Mouse (Mus musculus) Patski (cell line): ENCODE data around the gene Aldob. TPM values are rescaled to one million over a fixed set of nuclear protein-coding genes. Genes with fewer than 3 reads are reported as not detected.
"Not testable (repeated sequence)": the region's sequence is repeated elsewhere in the genome, so short reads cannot be mapped to it uniquely, and the experiment has no call there.

Experiments used
- ATAC-seq: fragments of 100-300 bp; one replicate; pipeline ENCODE4 v1.8.0; 2021
- CTCF ChIA-PET: fragments of 350-600 bp; sonication (Branson Sonifier 250); formaldehyde crosslinking; loops from one replicate; lab custom pipeline; 2022; ENCODE audit warnings: inconsistent platforms; lab: Charles Lee
- POLR2A ChIA-PET: fragments of 350-600 bp; sonication (Branson Sonifier 250); formaldehyde crosslinking; loops from one replicate; lab custom pipeline; 2022; ENCODE audit warnings: antibody characterized with exemption, inconsistent platforms; lab: Charles Lee
- DNase-seq: peaks from one replicate; pipeline ENCODE4 v3.0.0-alpha.2; 2011; ENCODE audit warnings: low read depth, low spot score
- H3K27me3 ChIP-seq: fragments of 371-371 bp; one replicate; pipeline ENCODE4 v1.5.1; 2021
- CTCF ChIP-seq: fragments of 100-300 bp; IDR thresholded peaks from one replicate; pipeline ENCODE4 v1.5.1; 2021
- in situ Hi-C: fragments of 300-500 bp; cut with MboI; formaldehyde crosslinking; loops from 3 replicates; pipeline ENCODE4 v1.11.1; 2018; ENCODE audit warnings: low pct_unique_long_range_greater_than_20kb, mixed read lengths
- polyA plus RNA-seq: library from polyadenylated mRNA; unstranded; gene quantifications from one replicate; pipeline ENCODE4 v1.2.3, GENCODE M21; 2021

Gene Aldob
- polyA plus RNA-seq, 1 experiment from 2014 or later, result not detected

GRCm38 (mm10) chr4:49535675-49536294, 13.6 kb downstream of the Aldob start:
- TF ChIP-seq CTCF, result no peak
- DNase-seq, result no peak
- ChIA-PET POLR2A (no interaction called here), CTCF (no interaction called here)
- no peaks in the 10 kb centered on the region for H3K27me3 ChIP-seq
- in situ Hi-C loops, result no loop called here
- no peak for ATAC-seq

GRCm38 (mm10) chr4:49535036-49535435, 14.3 kb downstream of the Aldob start:
- CTCF ChIA-PET, result no interaction called here
- H3K27me3 ChIP-seq, result no peaks in the 10 kb centered on the region
- DNase-seq (no peak), ATAC-seq (no peak)
- in situ Hi-C loops, result no loop called here
- no peak for TF ChIP-seq CTCF
- POLR2A ChIA-PET, result no interaction called here

- TF ChIP-seq CTCF, result no peak
- ATAC-seq (no peak), DNase-seq (no peak)
- H3K27me3 ChIP-seq, result no peaks in the 10 kb centered on the region
- POLR2A ChIA-PET, result no interaction called here
- in situ Hi-C loops, result no loop called here
- CTCF ChIA-PET, result interaction anchor here (0.7 kb wide), 1 partner anchor 45 kb away, joined by 3 read pairs; no protein-coding TSS in a partner anchor
Observed at GRCm38 (mm10) chr4:49522576-49522975, 26.8 kb downstream of the Aldob start.

- ChIA-PET CTCF (no interaction called here), POLR2A (interaction anchor here (0.7 kb wide), 1 partner anchor 58 kb away, joined by 3 read pairs; no protein-coding TSS in a partner anchor)
- ATAC-seq (peak; percentile 51), DNase-seq (no peak)
- no peak for TF ChIP-seq CTCF
- no peaks in the 10 kb centered on the region for H3K27me3 ChIP-seq
- in situ Hi-C loops, result no loop called here
Observed at GRCm38 (mm10) chr4:49521346-49521745, 28.0 kb downstream of the Aldob start.

- peak; percentile 100 for ATAC-seq
- CTCF ChIA-PET, result no interaction called here
Observed at GRCm38 (mm10) chr4:49520572-49521340, 28.6 kb downstream of the Aldob start, which contains the start of the genes Mrpl50 and Zfp189. Mrpl50 (minus strand) TSS chr4:49521093. Zfp189 (plus strand) TSS chr4:49521176.

GRCm38 (mm10) chr4:49519476-49519875, 29.9 kb downstream of the Aldob start:
- in situ Hi-C loops, result no loop called here
- no peaks in the 10 kb centered on the region for H3K27me3 ChIP-seq
- POLR2A ChIA-PET, result no interaction called here
- TF ChIP-seq CTCF, result no peak
- CTCF ChIA-PET, result no interaction called here
- ATAC-seq (no peak), DNase-seq (no peak)

More at GRCm38 (mm10) chr4:49520572-49521340, 28.6 kb downstream of the Aldob start, which contains the start of the genes Mrpl50 and Zfp189:
- DNase-seq, result peak; percentile 87
- POLR2A ChIA-PET, result interaction anchor here (0.7 kb wide), 1 partner anchor 58 kb away, joined by 3 read pairs; no protein-coding TSS in a partner anchor
- in situ Hi-C loops, result no loop called here
- H3K27me3 ChIP-seq, result no peaks in the 10 kb centered on the region
- no peak for TF ChIP-seq CTCF

- ATAC-seq, result no peak
- no peak for DNase-seq
- no peak for TF ChIP-seq CTCF
- ChIA-PET POLR2A (no interaction called here), CTCF (no interaction called here)
- no peaks in the 10 kb centered on the region for H3K27me3 ChIP-seq
- in situ Hi-C loops, result no loop called here
Observed at GRCm38 (mm10) chr4:49514441-49514840, 34.9 kb downstream of the Aldob start.

GRCm38 (mm10) chr4:49512636-49513035, 36.7 kb downstream of the Aldob start:
- ATAC-seq (no peak), DNase-seq (no peak)

GRCm38 (mm10) chr4:49510236-49510835, 39.0 kb downstream of the Aldob start:
- ATAC-seq, result peak; percentile 39
- in situ Hi-C loops, POLR2A ChIA-PET, H3K27me3 ChIP-seq, DNase-seq, CTCF ChIA-PET: not testable (repeated sequence)

More at GRCm38 (mm10) chr4:49512636-49513035, 36.7 kb downstream of the Aldob start:
- ChIA-PET POLR2A (no interaction called here), CTCF (no interaction called here)
- H3K27me3 ChIP-seq, result no peaks in the 10 kb centered on the region
- in situ Hi-C loops, result no loop called here
- TF ChIP-seq CTCF, result no peak

- DNase-seq (no peak), ATAC-seq (no peak)
- TF ChIP-seq CTCF, result no peak
- ChIA-PET CTCF (no interaction called here), POLR2A (no interaction called here)
- in situ Hi-C loops, result no loop called here
- H3K27me3 ChIP-seq, result no peaks in the 10 kb centered on the region
Observed at GRCm38 (mm10) chr4:49509183-49509582, 40.2 kb downstream of the Aldob start.
